Mouse (Mus musculus) small intestine, adult 2 months (tissue): Measurements from ENCODE around the gene St6gal1.

Experiments
- CTCF ChIP-seq: fragments of 200-500 bp; IDR thresholded peaks from 2 replicates; pipeline ENCODE4 v1.5.1; 2012; ENCODE audit warnings: low read depth, mild to moderate bottlenecking, control low read depth, inconsistent platforms, low read length, moderate library complexity, mixed read lengths; ENCODE audit not compliant: insufficient replicate concordance, insufficient read length; ENCODE audit errors: extremely low read depth
- POLR2A ChIP-seq: fragments of 200-500 bp; IDR thresholded peaks from 2 replicates; pipeline ENCODE4 v1.6.1; 2012; ENCODE audit warnings: low read depth, mild to moderate bottlenecking, control low read depth, inconsistent platforms, low read length, moderate library complexity

- TF ChIP-seq POLR2A: no peak
- TF ChIP-seq CTCF: no peak
These were observed 37.7 kb downstream of the St6gal1 start for GRCm38 (mm10) chr16:23262131-23262768.
